Mouse (Mus musculus) liver, embryonic 14.5 days (tissue): ENCODE data around the gene Col18a1.

Experiments
- CTCF ChIP-seq: IDR thresholded peaks from 2 replicates; pipeline ENCODE4 v1.5.1; 2016; ENCODE audit warnings: antibody characterized with exemption, low read depth, control low read depth
- EP300 ChIP-seq: IDR thresholded peaks from 2 replicates; pipeline ENCODE4 v1.6.1; 2016; ENCODE audit warnings: antibody characterized with exemption, low read depth

DNA sequence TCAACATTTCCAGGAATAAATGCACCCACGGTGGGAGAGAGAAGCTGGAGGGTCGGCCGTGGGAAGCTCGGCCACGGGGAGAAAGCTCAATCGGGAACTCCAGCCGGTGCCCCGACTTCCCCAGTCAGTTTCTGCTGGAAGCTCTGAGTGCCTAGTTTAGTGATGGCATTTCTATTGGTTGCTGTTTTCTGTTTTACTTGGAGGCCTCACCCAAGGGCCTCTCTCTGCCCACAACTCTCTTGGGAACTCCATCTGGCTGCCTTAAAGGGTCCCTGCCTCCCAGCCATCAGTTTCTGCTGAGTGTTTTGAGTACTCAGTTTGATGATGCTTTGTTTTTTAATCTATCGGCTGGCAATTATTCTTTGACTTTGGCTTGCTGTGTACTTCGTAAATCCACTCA, 109.6 kb downstream of the Col18a1 start:
- no peak for TF ChIP-seq EP300
- no peak for TF ChIP-seq CTCF
